In genomic region chr19:57006841-57007240, GRCm38 (mm10) we compare ENCODE assay signal across 8 mouse cellular contexts. TPM values are rescaled to one million over a fixed set of nuclear protein-coding genes. Genes with fewer than 3 reads are reported as not detected.
DNase-seq lines count a peak whose midpoint lies in the region; ATAC-seq and TF ChIP-seq lines count a peak whose summit lies in the region.

No protein-coding gene starts in this region.

- H3K9me3 ChIP-seq in lung, embryonic 14.5 days (ENCODE audit: low read depth, low read length), result no peaks in the 10 kb centered on the region
- H3K9me3 ChIP-seq in hindbrain, embryonic 14.5 days (ENCODE audit: control insufficient read depth, low read length), result no peaks in the 10 kb centered on the region

- peak overlapping the region; percentile 81 for H3K27ac ChIP-seq in gastrocnemius, adult 2 months
- no peak overlapping the region for H3K27ac ChIP-seq in lung, embryonic 14.5 days (ENCODE audit: low read depth)
- H3K27ac ChIP-seq in hindbrain, embryonic 14.5 days, result no peak overlapping the region
- H3K27ac ChIP-seq in olfactory bulb, adult 2 months (ENCODE audit: insufficient read depth, low read depth, low read length), result no peak overlapping the region

- intact Hi-C loops in gastrocnemius, adult 2 months (cut with DNase I), result no loop called here

- peaks cover 28% of the 10 kb centered on the region for H3K4me1 ChIP-seq in lung, embryonic 14.5 days (ENCODE audit: insufficient read depth)
- H3K4me1 ChIP-seq in hindbrain, embryonic 14.5 days (replicated peaks; ENCODE audit: control insufficient read depth, insufficient read depth, low read length), result peaks cover 7% of the 10 kb centered on the region
- peaks cover 18% of the 10 kb centered on the region for H3K4me1 ChIP-seq in olfactory bulb, adult 2 months (ENCODE audit: control insufficient read depth, insufficient read depth, low read length)

- 66% methylated on average over 13 of the region's 13 CpGs for WGBS in lung, embryonic 14.5 days
- 55% methylated on average over 13 of the region's 13 CpGs for WGBS in hindbrain, embryonic 14.5 days
- 29% methylated on average over 13 of the region's 13 CpGs for WGBS in olfactory bulb, adult 2 months

- no peak overlapping the region; the same call in 1 of the 2 replicates for H3K9ac ChIP-seq in lung, embryonic 14.5 days
- H3K9ac ChIP-seq in hindbrain, embryonic 14.5 days, result peak overlapping the region; percentile 52; the same call in 1 of the 2 replicates

- peak overlapping the region; percentile 94 for H3K4me2 ChIP-seq in lung, embryonic 14.5 days
- H3K4me2 ChIP-seq in hindbrain, embryonic 14.5 days (replicated peaks), result peak overlapping the region; percentile 89

- no peak for TF ChIP-seq POLR2A in olfactory bulb, adult 2 months (IDR thresholded peaks at IDR 0.05; ENCODE audit: insufficient read depth, low read depth, low read length)

- H3K27me3 ChIP-seq in lung, embryonic 14.5 days (ENCODE audit: insufficient read depth, low read length), result peaks cover 4% of the 10 kb centered on the region
- H3K27me3 ChIP-seq in hindbrain, embryonic 14.5 days (ENCODE audit: control insufficient read depth, insufficient read depth, low read length), result peaks cover 30% of the 10 kb centered on the region

- DNase-seq in gastrocnemius, adult 2 months, result no peak
- DNase-seq in gastrocnemius, postnatal 4 days (ENCODE audit: low spot score in 2 of 2), result no peak
- DNase-seq in lung, embryonic 14.5 days, result no peak
- DNase-seq in lung, postnatal 14 days, result no peak
- no peak for DNase-seq in hindbrain, embryonic 14.5 days (ENCODE audit: low spot score)
- no peak for DNase-seq in gastrocnemius, postnatal 10 days
- no peak for DNase-seq in gastrocnemius, adult 18-20 months (ENCODE audit: low spot score)

- ATAC-seq in lung, embryonic 14.5 days (ENCODE audit: insufficient read depth), result no peak
- no peak for ATAC-seq in hindbrain, embryonic 14.5 days (ENCODE audit: low FRiP score)

- H3K4me3 ChIP-seq in gastrocnemius, adult 2 months, result peak overlapping the region; percentile 89
- peak overlapping the region; percentile 61 for H3K4me3 ChIP-seq in lung, embryonic 14.5 days (ENCODE audit: low read depth, low read length)
- peak overlapping the region; percentile 41 for H3K4me3 ChIP-seq in hindbrain, embryonic 14.5 days (replicated peaks; ENCODE audit: low read length)
- peak overlapping the region; percentile 36 for H3K4me3 ChIP-seq in olfactory bulb, adult 2 months (ENCODE audit: insufficient read depth, low read depth, low read length)

- no peak for TF ChIP-seq CTCF in gastrocnemius, adult 2 months (IDR thresholded peaks at IDR 0.05)
- TF ChIP-seq CTCF in lung, embryonic 14.5 days (IDR thresholded peaks at IDR 0.05; ENCODE audit: low read depth), result no peak
- TF ChIP-seq CTCF in olfactory bulb, adult 2 months (IDR thresholded peaks at IDR 0.05; ENCODE audit: insufficient read depth, low read depth, low read length), result no peak

- H3K36me3 ChIP-seq in lung, embryonic 14.5 days (ENCODE audit: insufficient read depth), result no peaks in the 10 kb centered on the region
- H3K36me3 ChIP-seq in hindbrain, embryonic 14.5 days (replicated peaks; ENCODE audit: control insufficient read depth, insufficient read depth), result no peaks in the 10 kb centered on the region

RNA-seq across cellular contexts. Expression of gene Afap1l2, which starts 1.2 kb away (rescaled TPM):
- 1 to 10 TPM; 1.6 TPM for total RNA-seq in gastrocnemius, adult 2 months (2021)
- total RNA-seq in gastrocnemius, postnatal 4 days (2021), result 10 to 100 TPM; 29.4 to 34.7 TPM
- polyA plus RNA-seq in lung, embryonic 14.5 days (2014; fragmentation: Nextera tagmentation; extraction: Ambion mirVana), result 23.3 and 24.2 TPM in 2 replicates
- 13.7 and 16.2 TPM in 2 replicates for polyA plus RNA-seq in hindbrain, embryonic 14.5 days (2014; fragmentation: Nextera tagmentation; extraction: Ambion mirVana)
- not detected in 2 replicates for polyA plus RNA-seq in olfactory bulb, adult 2 months (2012; ENCODE audit: insufficient read depth, insufficient read length, low replicate concordance, missing spikeins)
- 10 to 100 TPM; 14.2 to 22.4 TPM for total RNA-seq in gastrocnemius, postnatal 10 days (2021)
- 1 to 10 TPM; 1.2 to 1.9 TPM for total RNA-seq in gastrocnemius, adult 18-20 months (2021)

Comparison
In these comparisons a context has a peak if more than half of its experiments do, and no peak if none do; other contexts are left out.
1. RNA of gene Afap1l2, which starts 1.2 kb away (total RNA-seq): 29.4 to 34.7 TPM in gastrocnemius, postnatal 4 days and 14.2 to 22.4 TPM in gastrocnemius, postnatal 10 days; 1.2 to 1.9 TPM in gastrocnemius, adult 18-20 months and 1.6 TPM in gastrocnemius, adult 2 months; every median in the first group is over 4 times any median in the second.
2. H3K4me3 ChIP-seq: peak in every context shown above with its lines; median percentile 89 in gastrocnemius, adult 2 months; 61 in lung, embryonic 14.5 days; 41 in hindbrain, embryonic 14.5 days; 36 in olfactory bulb, adult 2 months.